Mouse (Mus musculus) heart, postnatal 0 days (tissue): ENCODE data around the gene Gm28539.

Experiments
- CTCF ChIP-seq: IDR thresholded peaks from 2 replicates; pipeline ENCODE4 v1.5.1; 2016; ENCODE audit warnings: antibody characterized with exemption, control low read depth, low read depth
- EP300 ChIP-seq: IDR thresholded peaks from 2 replicates; pipeline ENCODE4 v1.6.1; 2016; ENCODE audit warnings: antibody characterized with exemption, low read depth

- TF ChIP-seq CTCF (no peak), EP300 (no peak)
These were observed 7.8 kb upstream of the Gm28539 start for GRCm38 (mm10) chr16:18828630-18829029.
